Mouse (Mus musculus) spleen, postnatal 36 days (tissue): ENCODE measurements around the gene Zbtb20.

Experiments
- DNase-seq, 2 experiments: peaks; one replicate each; pipeline ENCODE4 v3.0.0; 2022; ENCODE audit warnings: low spot score in 2 of 2, mixed read lengths in 1 of 2

Gene Zbtb20

DNA sequence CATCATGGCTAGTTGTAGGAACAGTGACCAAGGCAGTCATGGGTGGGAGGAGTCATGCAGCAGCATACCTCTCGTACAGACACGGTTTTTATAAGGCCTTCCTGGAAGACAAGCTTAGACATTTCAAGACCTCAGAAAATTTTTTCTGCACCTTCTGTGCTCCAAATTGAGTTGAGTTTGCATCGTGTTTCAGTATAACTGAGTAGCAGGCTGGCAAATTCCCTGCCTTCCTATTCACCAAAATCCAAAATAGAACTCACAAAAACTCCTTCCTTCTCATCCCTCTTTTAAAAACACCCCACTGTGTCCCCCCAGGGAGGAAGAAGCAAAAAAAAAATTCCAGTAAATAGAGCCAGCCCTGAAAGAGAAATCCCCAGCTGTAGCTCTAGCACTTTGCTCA, 606.4 kb downstream of the Zbtb20 start:
- DNase-seq = no peak

DNA sequence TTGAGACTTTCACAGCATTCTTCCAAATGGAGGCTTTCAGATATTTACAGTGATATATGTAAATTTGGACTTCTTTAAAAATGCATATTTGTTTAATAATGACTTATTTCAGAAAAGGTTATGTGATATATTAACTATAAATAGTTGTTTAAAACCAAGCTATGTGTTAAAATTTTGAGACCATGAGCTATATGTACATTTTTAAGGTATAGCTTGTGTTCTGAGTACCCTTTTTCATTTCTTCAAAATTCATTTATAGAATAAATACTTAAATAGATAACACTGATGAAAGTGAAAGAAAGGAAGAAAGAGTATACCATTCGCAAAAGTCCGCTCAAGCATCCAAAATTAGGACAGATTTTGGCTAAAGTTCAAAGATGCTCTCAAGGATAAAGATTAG, 607.1 kb downstream of the Zbtb20 start:
- DNase-seq = no peak

DNA sequence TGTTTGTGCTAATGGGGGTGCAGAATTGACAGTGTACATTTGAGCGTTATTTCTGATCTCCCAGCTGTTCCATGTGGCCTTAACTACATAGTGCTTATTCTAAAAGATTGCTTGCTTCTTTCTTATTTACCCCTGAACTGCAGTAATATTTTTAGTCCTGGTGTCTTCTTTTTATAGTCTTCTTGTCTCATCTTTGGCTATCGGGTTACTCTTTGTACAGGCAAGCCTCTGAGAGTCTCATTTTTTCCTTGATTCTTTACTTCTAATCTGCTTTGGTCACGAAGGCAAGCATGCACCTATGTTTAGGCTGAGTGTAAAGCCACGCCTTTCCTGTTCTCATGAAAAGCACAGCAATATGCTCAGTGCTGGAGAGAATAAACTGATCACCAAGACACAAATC, 608.7 kb downstream of the Zbtb20 start:
- DNase-seq = no peak

DNA sequence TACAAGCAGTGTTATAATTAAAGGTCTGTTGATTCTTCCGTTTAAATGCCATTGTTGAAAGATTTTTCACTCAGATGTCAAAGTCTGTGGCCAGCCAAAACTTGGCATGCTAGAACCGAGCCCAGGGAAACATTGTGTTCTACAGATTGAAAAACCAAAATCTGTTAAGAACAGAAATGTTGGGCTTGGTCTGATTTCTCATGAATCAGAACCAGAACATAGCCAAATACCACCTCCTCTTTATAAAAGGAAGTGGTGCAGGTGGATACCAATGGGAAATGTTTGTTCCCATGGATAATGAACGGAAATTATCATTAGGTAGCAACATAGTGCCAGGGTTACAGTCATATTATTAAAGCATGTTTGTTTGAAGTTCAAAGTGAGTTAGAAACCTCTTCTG, 613.7 kb downstream of the Zbtb20 start:
- DNase-seq = no peak

DNA sequence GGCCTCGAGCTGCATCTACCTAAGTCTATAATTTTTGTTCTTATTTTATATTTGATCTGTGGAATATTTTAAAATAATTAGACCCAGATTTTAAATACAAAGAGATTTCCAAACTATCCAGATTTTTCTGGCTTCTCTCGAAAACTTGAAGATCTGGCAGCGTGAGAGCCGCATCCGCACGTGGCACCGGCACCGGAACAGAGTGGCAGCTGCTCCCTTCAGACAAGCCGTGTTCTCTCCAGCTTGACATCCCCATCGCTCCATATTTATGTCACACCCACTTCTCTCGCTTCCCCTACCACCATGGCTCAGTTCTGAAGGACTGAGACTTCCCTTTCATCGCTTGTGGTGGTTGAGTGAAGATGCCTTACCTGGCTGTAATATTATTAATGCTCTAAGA, 614.3 kb downstream of the Zbtb20 start:
- no peak for DNase-seq

DNA sequence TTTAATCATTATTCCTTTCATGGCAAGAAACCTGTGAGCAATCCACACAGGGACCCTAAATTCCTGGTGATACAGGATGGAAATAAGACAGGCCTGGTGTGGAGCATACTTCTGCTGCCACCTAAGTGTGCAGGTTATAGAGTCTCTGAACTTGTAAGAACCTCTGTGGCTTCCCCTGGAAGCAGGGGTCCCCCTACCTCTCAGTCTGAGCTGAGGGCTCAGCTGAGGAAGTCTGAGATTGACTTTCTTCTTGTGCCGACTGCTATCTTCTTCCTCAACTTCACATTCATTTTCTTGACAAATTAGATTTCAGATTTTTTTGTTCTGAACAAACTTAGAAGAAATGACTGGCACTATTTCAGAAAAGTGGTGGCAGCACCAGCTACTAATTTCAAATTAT, 617.2 kb downstream of the Zbtb20 start:
- no peak for DNase-seq

DNA sequence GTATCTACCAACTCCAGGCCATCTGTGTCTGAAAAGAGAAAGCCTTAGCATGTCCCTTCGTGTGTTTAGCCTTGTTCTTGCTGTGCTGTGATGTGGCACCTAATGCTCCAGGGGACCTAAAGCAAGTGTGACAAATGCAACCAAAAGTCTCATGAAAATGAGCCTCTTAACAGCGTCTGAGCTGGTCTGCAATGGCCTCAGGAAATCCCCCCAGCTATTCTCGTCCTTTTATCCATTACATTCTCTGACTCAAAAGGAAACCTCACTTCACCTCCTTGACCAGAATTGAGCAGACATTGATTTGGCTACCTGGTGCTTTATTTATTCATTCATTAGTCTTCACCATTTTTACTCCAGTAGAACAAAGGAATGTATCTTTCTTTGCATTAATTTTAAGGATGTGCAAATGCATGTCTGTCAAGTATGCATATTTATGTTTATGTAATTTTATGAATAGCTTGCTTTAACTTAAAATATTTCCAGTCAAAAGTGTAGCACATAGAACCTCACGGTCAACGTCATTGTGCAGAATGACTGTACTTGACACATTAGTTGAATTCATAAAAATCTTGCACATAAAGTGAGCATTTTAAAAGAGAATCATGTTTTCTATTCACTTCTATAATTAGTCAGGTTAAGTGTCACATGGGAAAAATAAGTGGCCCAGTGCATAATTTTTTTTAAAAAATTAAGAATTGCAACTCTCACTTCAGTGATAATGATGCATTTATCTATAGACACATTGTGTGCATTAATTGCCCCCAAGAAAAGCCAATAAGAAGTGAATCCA, 618.1 kb downstream of the Zbtb20 start:
- no peak for DNase-seq

DNA sequence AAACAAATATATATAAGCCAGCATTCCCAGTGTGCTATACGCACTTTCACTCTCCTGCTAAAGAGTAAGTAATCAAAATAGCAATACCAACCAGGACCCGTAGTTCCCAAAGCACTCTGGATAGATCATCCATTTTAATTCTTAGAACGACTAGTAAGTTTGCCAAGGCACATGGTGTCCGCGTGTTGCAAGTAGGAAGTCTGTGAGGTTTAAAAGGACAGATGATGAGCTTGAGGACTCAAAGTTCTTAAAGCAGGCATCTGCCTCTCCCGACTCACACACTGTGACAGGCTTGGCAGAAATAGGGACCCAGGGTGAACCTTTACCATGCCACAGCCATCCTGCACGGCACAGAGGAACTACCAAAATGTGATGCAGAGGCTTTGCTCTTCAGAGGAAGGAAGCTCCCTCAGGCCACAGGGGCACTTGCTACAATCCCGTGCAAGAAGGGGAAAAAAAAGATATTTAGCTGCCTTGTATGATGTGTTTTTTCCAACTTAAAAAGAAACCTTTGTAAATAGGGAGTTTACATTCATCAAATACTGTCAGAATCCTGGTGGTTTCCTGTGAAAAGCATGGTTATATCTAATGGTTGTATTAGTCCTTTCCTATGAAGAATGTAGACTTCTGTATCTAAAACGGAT, 619.6 kb downstream of the Zbtb20 start:
- DNase-seq = no peak

DNA sequence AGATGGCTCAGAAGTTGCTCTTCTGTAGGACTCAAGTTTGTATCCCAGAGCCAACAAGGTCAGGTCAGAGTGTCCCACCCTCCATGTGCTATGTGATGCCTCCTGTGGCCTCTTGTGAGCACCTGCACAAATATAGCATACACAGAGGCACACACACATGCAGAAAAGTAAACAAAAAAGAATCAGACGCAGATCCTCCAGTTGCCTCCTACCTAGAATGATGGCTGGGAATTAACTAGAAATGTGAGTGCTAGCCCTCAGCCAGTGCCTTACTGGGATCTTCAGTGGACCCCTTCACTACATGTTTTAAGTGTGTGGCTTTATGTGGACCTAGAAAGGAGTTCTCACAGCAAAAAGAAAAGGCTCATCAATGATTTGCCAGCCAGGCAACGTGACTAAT, 621.4 kb downstream of the Zbtb20 start:
- DNase-seq = no peak

DNA sequence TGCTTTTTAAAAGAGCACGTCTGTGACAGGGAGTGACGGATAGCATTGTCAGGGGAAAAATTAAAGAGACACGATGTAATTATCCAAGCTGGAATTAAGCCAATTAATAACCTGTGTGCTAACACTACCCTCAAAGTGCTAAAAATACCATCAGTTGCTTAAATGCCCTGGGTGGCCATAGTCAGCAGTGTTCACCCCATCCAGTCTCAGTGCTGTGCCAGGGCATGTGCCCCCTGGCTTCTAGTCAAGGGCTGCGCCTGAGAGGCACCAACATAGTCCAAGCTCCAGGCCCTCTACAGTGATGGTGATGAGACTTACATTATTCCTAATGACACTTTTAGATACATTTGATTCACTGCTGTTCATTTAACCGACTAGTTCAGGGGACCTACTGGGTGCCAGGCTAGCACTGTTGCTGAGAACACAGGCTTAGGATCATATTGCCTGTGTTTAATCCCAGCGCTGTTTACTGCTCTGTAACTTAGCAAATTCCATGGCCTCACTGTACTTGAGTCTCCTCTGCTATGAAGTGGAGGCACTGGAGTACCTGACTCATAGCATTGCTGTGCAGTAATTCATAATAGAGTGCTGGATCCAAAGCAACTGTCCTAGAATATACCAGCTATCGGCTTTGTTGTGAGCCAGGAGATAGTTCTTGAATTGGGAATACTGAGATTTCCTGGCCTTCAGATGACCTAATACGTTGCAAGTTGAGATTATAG, 624.6 kb downstream of the Zbtb20 start:
- DNase-seq = no peak

DNA sequence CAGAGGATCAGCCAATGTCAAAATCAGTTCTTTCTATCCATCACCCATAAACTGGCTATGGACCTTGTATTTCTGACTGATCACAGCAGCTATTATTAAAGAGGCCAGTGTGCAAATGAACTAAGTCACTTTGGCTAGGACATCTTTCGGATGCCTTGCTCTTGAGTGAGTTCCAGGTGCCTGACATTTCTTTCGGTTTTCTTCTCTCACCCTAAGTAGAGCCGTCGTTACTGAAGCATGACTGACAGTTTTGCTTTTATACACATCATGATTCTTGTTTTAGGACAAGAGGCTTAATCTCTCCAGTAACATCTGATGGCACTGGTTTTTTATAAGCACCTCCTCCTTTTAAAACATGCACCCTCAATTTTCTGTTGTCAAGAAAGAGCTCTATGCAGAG, 625.6 kb downstream of the Zbtb20 start:
- DNase-seq = no peak

DNA sequence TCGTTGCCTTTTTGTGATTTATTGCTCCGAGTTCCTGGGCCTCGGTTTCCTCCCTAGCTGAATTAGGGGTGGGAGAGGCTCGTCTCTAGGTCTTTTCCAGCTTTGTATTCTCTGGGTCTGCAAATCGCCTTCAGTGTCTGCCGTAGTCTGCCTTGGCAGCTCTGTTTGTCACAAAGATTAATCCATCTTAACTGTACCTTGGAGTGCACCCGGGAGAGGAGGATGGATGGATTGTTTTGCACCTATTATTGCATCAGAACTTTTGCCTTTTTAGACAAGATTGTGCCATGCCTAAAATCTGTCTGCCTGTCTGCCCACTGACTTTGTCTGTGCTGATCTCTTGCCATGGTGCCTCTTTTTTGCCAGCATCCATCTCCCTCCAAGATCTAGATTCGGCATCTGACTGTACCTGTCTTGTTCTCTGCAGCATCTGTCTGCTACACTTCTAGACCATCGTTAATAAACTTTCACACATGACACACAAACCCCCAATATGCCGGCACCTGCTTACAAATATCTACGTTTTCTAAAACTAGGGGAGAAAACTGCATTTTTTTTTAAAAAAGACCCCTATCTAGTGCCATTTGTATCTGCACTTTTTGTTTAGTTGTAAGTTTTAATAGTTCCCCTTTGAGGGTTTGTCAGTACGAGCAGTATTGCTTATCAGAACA, 626.8 kb downstream of the Zbtb20 start:
- DNase-seq = no peak

DNA sequence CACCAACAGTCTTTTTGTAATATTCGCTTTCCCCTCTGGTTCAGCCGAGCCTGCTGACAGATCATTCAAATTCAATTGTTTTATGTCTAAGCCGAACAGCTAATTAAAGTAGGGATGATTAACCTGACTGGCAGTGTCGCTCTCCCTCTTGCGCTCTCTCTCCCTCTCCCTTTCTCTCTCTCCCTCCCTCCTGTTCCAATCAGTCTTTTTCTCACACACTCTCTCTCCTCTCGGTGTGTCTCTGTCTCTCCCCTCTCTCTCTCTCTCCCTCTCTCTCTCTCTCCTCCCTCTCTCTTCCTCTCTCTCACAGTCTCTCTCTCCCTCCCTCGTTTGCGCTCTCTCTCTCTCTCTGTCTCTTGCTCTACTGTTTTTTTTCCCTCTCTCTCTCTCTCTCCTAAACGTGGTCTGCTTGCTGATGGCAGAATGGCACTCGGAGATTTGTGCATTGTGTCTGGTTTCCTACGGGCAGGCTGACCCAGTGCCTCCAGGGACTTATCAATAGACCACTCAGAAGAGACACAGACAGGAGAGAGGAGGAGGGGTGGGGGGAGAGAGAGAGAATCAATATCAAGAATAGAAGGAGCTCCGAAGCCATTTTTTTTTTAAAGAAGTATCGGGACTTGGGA, 627.4 kb downstream of the Zbtb20 start:
- no peak for DNase-seq

DNA sequence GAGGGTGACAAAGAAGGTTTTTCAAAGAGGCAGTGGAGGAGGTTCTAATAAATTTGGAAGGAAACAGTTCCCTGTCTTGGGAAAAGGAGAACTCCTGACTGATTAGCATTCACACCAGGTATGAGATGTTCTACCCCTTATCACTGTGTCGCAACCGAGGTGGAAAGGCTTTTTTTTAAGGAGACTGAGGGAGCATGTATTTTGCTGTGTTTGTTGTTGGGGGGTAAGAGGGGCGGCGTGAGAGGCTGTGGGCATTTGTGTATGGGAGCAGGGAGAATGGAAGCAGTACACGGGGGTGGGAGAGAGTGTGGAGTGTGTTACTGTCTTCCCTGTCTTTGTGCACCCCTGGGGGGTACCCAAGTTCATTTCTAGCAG, 627.9 kb downstream of the Zbtb20 start:
- DNase-seq = no peak

DNA sequence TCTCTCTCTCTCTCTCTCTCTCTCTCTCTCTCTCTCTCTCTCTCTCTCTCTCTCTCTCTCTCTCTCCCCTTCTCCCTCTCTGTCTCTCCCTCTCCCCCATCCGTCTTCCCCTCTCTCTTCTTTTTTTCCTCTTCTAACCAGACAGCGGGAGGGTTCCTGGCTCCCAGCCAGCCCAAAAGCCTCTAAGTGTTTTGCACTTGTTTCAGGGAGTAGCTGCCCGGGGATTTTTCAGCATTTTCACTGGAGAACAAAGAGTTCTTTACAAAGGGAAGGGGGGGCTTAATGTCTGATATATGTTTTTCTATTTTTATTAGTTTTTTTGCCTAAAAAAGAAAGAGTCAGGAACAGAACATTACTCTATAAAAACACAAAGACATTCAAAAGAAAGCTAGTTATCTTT, 628.5 kb downstream of the Zbtb20 start:
- DNase-seq = no peak

DNA sequence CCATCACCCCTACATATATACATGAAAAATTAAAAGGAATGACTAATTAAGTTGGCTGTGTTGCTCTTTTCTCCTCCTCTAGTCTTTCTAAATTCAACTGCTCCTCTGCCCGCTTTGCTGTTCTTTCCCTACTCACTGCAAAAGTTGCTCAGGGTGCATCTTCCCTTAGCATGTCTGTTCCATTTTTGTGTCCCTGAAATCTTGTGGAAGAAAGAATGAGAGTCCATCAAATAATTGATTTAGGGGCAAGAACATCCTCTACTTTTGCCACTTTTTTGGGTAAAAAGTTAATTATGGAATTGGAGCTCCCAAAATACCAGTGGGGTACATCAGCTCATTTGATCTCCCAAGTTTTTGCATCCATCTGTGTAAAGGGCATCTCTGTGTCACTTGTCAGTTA, 628.9 kb downstream of the Zbtb20 start:
- no peak for DNase-seq

DNA sequence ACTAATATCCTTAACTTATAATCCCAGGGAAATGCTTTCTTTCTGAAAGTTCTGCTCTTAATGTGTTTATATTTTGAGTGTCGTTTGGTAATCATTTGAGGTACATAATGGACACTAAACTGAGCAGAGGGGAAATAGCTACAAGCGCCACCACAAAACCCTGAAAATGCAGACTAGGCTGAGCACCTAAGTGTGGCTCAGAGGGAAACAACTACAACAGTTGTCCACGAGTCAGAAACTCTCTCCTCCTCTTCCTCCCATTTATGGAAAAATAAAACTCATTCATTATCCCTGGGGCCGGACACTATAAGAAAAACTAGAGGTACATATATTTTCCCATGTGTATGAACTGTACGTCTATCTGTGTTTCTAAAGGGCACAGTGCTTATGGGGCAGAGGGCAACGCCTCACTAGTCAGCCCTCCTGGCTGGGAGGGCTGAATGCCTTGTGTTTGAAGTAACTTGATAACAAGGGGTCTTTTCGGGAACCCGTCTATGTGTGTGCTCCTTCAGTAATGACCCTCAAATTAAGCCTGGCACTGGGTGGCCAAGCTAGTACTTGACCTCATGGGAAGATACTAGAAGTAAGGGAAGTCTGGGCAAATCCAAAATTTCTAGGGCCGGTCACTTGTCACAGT, 629.8 kb downstream of the Zbtb20 start:
- no peak for DNase-seq

DNA sequence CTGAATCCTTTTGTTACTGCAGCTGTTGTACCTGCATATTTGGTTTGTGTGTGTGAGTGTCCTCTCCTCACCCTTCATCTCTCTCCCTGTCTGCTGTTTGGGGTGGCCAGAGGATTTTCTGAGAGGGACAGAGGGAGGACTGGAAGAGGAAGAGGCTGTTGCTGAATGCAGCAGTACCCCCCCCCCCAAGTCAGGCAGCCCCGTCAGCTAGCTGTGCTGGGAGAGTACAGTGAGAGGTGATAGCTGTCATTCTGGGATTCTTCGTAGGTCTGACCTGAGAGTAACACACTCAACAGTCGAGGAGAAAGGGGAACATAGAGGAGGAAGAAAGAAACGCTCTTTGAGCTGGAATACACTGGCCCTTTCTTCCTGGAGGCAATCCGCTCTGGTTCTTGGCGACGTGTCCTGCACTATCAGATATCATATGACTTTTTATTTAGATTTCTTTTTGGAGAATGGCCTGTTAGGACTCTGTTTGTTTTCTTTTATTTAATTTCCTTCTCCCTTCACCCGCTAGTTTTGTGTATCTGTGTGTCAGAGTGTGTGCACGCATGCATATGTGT, 630.6 kb downstream of the Zbtb20 start:
- no peak for DNase-seq

DNA sequence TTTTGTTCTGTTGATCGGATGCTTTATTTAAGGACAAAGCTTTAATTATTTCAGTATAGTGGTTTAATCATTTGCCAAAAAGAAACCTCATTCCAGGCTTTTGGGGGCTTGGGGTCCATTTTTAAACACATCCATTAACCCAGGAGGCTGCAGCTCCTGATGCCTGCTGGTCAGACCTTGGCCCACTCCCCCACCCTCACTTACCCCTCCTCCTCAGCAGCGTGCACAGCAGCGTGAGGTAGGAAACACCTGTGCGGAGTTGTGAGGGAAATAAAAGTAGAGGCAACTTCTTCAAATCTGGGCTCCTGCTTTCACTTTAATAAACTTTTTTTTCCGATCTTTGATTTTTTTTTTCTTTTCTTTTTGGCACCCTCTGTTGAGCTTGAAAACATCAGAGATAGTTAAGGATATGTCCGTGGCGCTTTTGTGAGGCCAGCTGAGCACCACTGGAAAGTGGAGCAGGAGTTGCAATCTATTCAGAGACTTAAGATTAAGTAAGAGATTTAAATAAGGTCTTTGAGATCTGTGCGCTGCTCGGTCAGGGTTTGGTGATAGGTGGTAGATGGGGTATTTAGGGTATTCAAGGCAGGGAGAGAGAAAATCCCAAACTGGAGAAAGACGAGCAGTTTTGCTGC, 631.2 kb downstream of the Zbtb20 start:
- DNase-seq = peak; percentile 29 to 46

DNA sequence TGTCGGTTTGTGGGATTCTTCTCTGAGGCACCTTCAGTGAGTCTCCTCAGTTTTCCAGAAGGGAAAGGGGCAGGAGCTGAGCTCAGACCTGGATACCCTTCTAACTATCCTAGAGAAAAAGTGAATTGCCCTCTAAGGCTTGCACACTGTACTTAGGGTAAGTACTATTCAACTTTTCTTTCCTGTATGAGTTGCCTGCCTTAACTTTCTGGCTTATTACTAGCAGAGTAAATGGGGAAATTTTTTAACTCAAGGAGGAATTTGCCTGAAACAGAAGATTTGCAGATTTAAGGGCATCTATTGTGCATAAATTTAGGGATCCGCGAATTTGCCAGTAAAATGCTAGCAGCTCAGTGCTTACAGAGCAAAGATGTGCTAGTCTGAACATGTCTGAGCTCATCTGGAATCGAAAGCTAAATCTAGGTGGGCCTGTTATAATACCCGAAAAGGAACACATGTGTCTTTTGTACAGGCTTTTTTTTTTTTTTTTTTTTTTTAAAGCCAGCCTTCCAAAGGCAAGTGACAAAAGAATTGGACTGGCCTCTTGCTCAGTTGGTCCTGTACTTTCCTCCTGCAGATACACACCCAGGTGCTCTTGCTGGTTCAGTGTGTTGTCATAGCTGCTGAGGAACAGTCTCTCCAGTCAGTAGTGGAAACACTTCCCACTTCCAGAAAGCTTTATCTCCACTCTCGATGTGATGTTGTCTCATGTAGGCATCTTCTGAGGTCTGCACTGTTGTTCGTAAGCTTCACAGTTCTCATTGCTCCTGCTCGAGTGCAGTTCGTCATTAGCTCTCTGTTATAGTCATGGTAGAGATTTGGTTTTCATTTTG, 632.7 kb downstream of the Zbtb20 start:
- DNase-seq = no peak
